Mouse (Mus musculus): ENCODE results near the gene Armc2. TPM values are rescaled to one million over a fixed set of nuclear protein-coding genes. Genes with fewer than 3 reads are reported as not detected.
A peak's percentile ranks its signal among the peaks of the same experiment; 100 is the strongest.

Armc2 gene
- polyA plus RNA-seq, 1 experiment from 2014 or later = 4.2 TPM

DNA sequence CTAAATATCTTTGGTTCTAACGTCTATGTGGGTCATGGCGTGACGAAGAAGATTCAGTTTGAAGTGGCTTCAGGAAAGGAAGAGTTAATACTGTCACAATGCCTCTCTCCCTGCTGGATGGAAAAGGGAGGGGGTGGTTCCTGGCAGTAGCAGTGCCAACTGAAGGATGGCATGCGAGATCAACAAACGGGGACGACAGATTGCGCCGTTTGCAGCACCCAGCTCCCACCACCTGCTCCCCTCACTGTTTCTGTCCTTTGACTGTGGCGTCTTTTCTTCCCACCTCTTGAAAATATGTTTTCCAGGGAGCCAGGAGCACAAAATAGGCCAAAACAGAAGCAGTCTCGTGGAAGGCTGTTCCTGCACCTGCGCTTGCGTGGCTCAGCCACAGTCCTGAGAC lies 86.3 kb downstream of the Armc2 start:
- Histone ChIP-seq H3K4me2 (replicated peaks) (no peak overlapping the region), H3K9ac (no peak overlapping the region), H3K27me3 (no peaks in the 10 kb centered on the region), H3K36me3 (no peaks in the 10 kb centered on the region), H3K4me3 (no peak overlapping the region), H3K27ac (no peak overlapping the region), H3K4me1 (peaks cover 21% of the 10 kb centered on the region), H3K9me3 (no peaks in the 10 kb centered on the region)
- 77% methylated on average over 12 of the region's 12 CpGs for WGBS
- ATAC-seq (ENCODE audit: low FRiP score, low read depth) = no peak

DNA sequence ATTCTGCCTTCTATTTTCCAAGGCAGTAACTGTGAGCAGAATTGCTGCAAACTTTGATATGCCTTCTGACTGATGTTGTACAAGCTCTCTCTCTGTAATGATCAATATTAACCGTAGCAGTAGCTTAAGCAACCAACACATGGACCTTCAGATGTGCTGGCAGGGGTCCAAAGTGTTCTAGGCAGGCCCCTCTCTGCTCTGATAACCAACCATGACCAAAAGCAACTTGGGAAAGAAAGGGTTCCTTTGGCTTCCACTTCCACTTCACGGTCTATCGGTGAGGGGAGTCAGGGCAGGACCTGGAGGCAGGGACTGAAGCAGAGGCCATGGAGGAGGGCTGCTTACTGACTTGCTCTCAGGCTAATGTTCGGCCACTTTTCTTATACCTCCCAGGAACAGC lies 87.3 kb downstream of the Armc2 start:
- WGBS = 68% methylated on average over 4 of the region's 4 CpGs
- no peak for ATAC-seq (ENCODE audit: low FRiP score, low read depth)

DNA sequence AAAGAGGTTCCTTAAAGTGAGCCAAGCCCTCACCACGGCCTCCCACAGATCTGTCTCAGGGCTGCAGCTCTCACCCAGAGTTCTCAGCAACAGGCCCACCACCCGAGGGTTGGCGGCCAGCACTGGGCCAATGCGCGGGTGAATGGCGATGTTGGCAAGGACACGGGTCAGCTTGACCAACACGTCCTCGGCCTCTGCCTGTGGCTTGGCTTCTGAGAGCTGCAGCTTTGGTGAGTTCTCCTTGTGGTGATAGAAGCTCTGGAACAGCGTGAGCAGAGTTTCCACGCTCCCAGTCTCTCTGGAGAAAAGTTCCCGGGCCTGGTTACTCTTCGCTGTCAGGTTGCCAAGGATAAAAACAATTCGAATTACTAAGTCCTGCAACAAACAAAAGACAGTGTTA lies 91.5 kb downstream of the Armc2 start:
- Histone ChIP-seq H3K4me3 (no peak overlapping the region), H3K4me2 (replicated peaks) (no peak overlapping the region), H3K9ac (no peak overlapping the region), H3K27ac (no peak overlapping the region), H3K27me3 (no peaks in the 10 kb centered on the region), H3K36me3 (no peaks in the 10 kb centered on the region), H3K4me1 (no peaks in the 10 kb centered on the region), H3K9me3 (no peaks in the 10 kb centered on the region)
- ATAC-seq (ENCODE audit: low FRiP score, low read depth) = no peak
- WGBS = 88% methylated on average over 14 of the region's 14 CpGs

More for the DNA sequence above, 87.3 kb downstream of the Armc2 start:
- no peak overlapping the region for H3K9ac ChIP-seq
- no peaks in the 10 kb centered on the region for H3K9me3 ChIP-seq
- H3K27ac ChIP-seq = no peak overlapping the region
- H3K4me1 ChIP-seq = peaks cover 17% of the 10 kb centered on the region
- no peaks in the 10 kb centered on the region for H3K27me3 ChIP-seq
- H3K4me3 ChIP-seq = no peak overlapping the region
- no peaks in the 10 kb centered on the region for H3K36me3 ChIP-seq
- H3K4me2 ChIP-seq (replicated peaks) = no peak overlapping the region

DNA sequence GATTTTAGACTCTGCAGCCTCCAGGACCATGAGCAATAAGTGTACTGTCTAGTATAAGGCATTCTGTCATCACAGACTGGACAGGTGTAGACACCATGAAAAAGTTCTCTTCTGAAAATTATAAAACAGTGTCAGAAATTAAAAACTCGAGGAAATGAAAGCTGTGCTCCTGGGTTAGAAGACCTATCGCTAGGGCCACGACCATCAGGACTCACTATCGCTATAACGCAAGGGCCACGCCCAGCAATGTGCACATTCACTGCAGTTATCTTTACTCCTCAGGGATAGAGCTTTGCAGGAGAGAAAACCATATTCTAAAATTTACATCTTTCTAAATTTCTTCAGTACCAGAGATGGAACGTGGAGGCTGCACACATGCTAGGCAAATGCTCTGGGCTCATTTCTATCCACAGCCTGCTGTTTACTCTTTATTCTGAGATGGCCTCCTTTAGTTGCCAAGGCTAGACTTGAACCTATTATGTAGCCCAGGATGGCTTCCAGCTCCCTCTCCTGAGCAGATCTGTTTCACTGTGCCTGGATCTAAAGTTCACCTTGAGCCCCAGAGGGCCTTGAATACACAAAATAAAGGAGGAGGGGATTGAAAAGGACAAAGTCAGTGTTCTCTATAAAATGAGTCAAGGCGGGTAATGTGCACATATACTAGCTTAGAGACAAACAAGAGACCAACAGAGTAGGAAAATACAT lies 105.8 kb downstream of the Armc2 start:
- 89% methylated on average over 8 of the region's 8 CpGs for WGBS
- H3K4me3 ChIP-seq = no peak overlapping the region
- no peaks in the 10 kb centered on the region for H3K4me1 ChIP-seq
- H3K36me3 ChIP-seq = peaks cover 19% of the 10 kb centered on the region
- no peaks in the 10 kb centered on the region for H3K9me3 ChIP-seq
- no peak overlapping the region for H3K4me2 ChIP-seq (replicated peaks)
- H3K9ac ChIP-seq = no peak overlapping the region
- H3K27ac ChIP-seq = no peak overlapping the region
- no peaks in the 10 kb centered on the region for H3K27me3 ChIP-seq
- ATAC-seq (ENCODE audit: low FRiP score, low read depth) = no peak

DNA sequence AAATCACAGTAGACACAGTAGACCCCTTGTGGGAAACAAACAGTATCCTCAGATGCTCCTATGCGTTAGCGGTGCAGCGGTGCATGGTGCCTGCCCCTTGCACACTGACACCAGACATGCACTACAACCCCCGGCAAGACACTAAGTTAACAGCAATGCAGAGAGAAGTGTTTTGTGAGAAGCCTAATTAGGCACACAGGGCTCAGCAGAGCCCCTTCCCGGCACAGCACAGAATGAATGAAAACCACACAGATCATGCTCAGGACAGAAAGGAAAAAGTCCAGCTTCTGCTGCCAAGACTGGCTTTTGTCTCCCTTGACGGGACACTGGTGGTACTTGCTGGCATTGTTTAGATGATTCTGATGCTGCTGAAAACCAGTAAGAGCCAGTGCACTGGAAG lies 109.3 kb downstream of the Armc2 start:
- 70% methylated on average over 6 of the region's 6 CpGs for WGBS
- no peak overlapping the region for H3K4me3 ChIP-seq

DNA sequence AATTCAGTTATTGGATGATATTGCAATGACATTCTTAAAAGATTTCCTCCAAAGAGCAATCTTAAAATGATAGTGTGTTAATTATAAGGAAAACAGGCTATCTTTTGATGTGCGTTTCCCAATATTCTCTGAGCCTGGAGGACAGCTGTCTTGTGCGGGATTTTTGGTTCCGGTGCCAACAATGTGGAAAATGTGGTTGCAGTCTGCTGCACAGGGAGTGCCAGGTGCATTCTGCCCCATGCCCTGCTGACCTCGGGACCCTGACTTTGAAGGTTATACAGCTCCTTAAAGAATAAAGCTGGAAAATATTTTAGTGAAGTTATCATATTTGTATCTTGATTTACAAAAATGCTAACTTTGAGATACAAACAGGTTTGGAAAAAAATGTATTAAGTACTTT lies 110.3 kb downstream of the Armc2 start:
- H3K4me3 ChIP-seq = no peak overlapping the region
- no peaks in the 10 kb centered on the region for H3K9me3 ChIP-seq
- H3K27ac ChIP-seq = no peak overlapping the region
- no peak overlapping the region for H3K9ac ChIP-seq
- H3K4me2 ChIP-seq (replicated peaks) = no peak overlapping the region
- H3K36me3 ChIP-seq = peaks cover 55% of the 10 kb centered on the region
- 79% methylated on average over 4 of the region's 4 CpGs for WGBS
- no peaks in the 10 kb centered on the region for H3K27me3 ChIP-seq
- no peak for ATAC-seq (ENCODE audit: low FRiP score, low read depth)
- H3K4me1 ChIP-seq = no peaks in the 10 kb centered on the region

More for the DNA sequence above, 109.3 kb downstream of the Armc2 start:
- H3K27me3 ChIP-seq = no peaks in the 10 kb centered on the region
- no peaks in the 10 kb centered on the region for H3K9me3 ChIP-seq
- H3K9ac ChIP-seq = no peak overlapping the region
- ATAC-seq (ENCODE audit: low FRiP score, low read depth) = no peak
- peaks cover 49% of the 10 kb centered on the region for H3K36me3 ChIP-seq
- H3K4me2 ChIP-seq (replicated peaks) = no peak overlapping the region
- no peaks in the 10 kb centered on the region for H3K4me1 ChIP-seq
- H3K27ac ChIP-seq = no peak overlapping the region

DNA sequence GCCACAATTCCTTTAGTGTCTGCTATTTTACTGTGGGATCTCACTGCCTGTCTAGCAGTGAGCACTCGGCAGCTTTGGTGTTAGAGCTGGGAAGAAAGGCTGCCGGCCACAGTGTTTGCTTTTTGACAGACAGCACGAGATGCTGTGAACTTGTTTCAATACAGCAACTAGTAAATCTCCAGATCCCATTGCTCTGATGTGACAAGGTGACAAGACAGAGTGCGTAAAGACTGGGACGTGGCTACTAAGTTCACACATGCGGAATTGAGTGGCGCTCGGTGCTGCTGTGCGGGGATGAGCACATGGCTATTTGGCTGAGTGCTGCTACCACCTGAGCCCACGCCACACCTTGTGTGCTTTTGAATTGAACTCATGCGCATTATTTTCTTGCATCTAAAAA lies 110.8 kb downstream of the Armc2 start:
- Histone ChIP-seq H3K27me3 (no peaks in the 10 kb centered on the region), H3K9ac (no peak overlapping the region), H3K4me3 (no peak overlapping the region), H3K27ac (no peak overlapping the region), H3K9me3 (no peaks in the 10 kb centered on the region), H3K36me3 (peaks cover 59% of the 10 kb centered on the region), H3K4me2 (replicated peaks) (no peak overlapping the region), H3K4me1 (no peaks in the 10 kb centered on the region)
- WGBS = 81% methylated on average over 11 of the region's 11 CpGs
- ATAC-seq (ENCODE audit: low FRiP score, low read depth) = no peak

DNA sequence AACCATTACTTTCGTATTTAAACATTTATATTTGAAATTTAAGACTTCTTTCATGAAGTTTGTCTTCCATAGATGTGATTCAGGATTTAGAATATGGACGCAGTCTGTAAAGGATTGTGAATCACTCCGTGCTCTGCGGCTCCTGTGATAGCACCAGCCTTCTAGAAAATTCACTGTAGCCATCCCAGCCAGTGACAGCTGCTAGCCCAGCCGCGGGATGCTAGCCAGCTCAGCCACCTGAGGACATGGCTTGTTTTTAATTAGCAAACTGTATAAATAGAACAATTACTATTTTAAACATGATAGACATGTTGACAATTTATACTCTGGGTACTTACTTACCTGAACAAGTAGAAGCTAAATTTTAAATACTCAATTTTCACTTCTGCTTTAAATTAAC lies 116.4 kb downstream of the Armc2 start:
- no peak for ATAC-seq (ENCODE audit: low FRiP score, low read depth)
- Histone ChIP-seq H3K4me2 (replicated peaks) (no peak overlapping the region), H3K36me3 (peaks cover 56% of the 10 kb centered on the region), H3K4me1 (no peaks in the 10 kb centered on the region), H3K9me3 (no peaks in the 10 kb centered on the region), H3K9ac (no peak overlapping the region), H3K4me3 (no peak overlapping the region), H3K27ac (no peak overlapping the region), H3K27me3 (no peaks in the 10 kb centered on the region)
- WGBS = 91% methylated on average over 6 of the region's 6 CpGs

DNA sequence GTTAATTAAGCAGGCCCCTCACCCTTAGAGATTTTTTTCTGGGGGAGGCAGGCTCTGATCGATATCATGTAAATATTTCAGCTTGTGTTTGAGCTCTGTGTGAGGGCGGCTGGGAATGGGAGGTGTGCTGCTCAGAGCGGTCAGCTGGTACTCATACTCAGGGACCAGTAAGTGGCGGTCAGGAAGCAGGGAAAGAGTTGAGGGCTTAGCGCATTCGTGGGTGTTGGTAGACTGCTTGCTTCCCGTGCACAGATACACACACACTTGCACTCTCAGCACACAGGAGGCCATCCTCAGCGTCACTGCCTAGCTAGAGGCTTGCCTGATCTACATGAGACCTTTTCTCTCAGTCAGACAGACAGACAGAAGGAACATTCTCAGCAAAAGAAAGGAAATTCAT lies 116.8 kb downstream of the Armc2 start:
- H3K4me3 ChIP-seq = no peak overlapping the region
- no peak overlapping the region for H3K27ac ChIP-seq
- H3K9ac ChIP-seq = no peak overlapping the region
- no peak overlapping the region for H3K4me2 ChIP-seq (replicated peaks)
- H3K9me3 ChIP-seq = no peaks in the 10 kb centered on the region
- H3K27me3 ChIP-seq = no peaks in the 10 kb centered on the region
- 90% methylated on average over 8 of the region's 8 CpGs for WGBS
- H3K36me3 ChIP-seq = peaks cover 54% of the 10 kb centered on the region
- no peaks in the 10 kb centered on the region for H3K4me1 ChIP-seq
- ATAC-seq (ENCODE audit: low FRiP score, low read depth) = no peak

DNA sequence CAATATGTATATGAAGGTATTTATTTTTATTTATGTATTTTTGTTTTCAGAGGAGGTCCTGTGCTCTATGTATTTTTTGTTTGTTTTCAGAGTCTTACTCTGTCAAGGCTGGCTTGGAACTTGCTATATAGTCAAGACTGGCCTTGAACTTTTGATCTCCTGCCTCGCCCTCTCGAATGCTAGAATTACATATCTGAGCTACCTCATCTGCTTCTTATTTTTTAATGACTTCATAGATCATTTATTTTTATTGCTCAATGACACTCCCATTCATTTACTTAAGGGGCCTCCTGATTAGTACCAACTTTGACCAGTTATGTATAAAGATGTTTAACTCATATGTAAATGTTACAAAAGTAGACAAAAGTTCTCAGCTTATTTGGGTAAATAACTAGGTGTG lies 121.4 kb downstream of the Armc2 start:
- Histone ChIP-seq H3K9me3 (no peaks in the 10 kb centered on the region), H3K27me3 (no peaks in the 10 kb centered on the region), H3K4me3 (no peak overlapping the region), H3K27ac (no peak overlapping the region), H3K36me3 (peaks cover 28% of the 10 kb centered on the region), H3K4me2 (replicated peaks) (no peak overlapping the region), H3K9ac (no peak overlapping the region), H3K4me1 (peaks cover 21% of the 10 kb centered on the region)
- 79% methylated on average over 2 of the region's 2 CpGs for WGBS
- ATAC-seq (ENCODE audit: low FRiP score, low read depth) = no peak

DNA sequence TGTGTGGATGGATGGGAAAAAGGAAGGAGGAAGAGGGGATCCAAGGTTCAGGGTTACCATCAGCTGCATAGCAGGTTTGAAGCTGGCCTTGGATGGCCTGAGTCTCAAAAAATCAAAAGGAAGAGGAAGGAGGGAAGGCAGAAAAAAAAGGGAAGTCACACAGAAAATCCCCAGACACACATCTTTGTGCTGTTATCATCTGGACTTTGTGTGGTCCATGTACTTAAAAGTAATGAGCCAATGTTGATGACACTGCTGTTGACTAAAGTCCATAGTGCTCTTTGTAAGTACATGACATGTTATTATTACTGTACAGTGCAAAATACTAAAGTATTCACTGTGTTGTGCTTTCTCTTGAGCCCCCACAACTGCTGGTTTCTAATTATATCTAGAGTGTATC lies 121.8 kb downstream of the Armc2 start:
- peaks cover 21% of the 10 kb centered on the region for H3K4me1 ChIP-seq
- H3K9ac ChIP-seq = no peak overlapping the region
- H3K9me3 ChIP-seq = no peaks in the 10 kb centered on the region
- no peak overlapping the region for H3K4me3 ChIP-seq
- no peak overlapping the region for H3K27ac ChIP-seq
- no peaks in the 10 kb centered on the region for H3K27me3 ChIP-seq
- ATAC-seq (ENCODE audit: low FRiP score, low read depth) = no peak
- H3K4me2 ChIP-seq (replicated peaks) = no peak overlapping the region
- peaks cover 28% of the 10 kb centered on the region for H3K36me3 ChIP-seq

DNA sequence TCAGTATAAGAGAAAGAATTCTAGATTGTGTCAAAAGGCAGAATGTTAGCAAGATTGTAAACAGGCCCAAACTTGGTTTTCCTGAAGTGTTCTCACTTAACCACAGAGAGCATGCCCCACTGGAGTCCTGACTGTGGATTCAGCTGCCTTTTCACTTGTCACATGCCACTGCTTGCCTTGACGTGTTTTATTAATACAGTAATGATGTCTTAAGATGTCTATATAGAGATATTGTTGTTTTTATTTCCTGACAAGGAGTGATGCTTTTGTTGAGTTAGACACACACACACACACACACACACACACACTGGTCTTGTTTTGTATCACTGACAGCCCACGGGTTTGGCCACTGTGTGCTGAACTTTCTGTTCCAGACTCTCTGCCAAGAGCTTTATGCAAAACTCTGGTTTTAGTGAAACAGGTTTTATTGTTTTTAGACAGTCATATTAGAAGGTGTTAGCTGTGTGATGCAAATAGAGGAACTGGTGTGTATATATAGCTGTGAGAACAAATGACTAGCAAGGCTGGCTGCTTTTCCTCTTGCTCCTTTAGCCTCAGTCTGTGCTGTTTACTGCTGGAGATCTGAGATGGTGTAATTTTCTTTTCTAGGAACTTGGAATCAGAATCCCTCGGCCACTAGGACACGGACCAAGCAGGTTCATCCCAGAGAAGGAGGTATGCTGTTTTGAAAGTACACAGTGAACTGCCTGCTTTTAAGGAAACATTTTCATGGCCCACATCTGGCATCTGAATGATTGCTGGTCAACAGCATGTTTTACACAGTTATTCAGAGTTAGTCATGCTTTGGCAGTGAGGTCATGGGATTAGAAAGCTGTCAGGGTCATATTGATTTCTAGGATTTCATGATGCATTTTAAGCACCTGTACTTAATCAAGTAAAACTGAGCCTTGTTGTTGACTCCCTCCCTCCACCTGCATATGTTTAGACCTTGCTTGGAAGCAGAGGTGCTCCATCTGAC lies 124.5 kb downstream of the Armc2 start:
- 30% methylated on average over 4 of the region's 4 CpGs for WGBS
- Histone ChIP-seq H3K27me3 (no peaks in the 10 kb centered on the region), H3K4me3 (no peak overlapping the region), H3K27ac (peak overlapping the region; percentile 63), H3K4me1 (peaks cover 26% of the 10 kb centered on the region), H3K36me3 (peaks cover 17% of the 10 kb centered on the region), H3K9me3 (no peaks in the 10 kb centered on the region), H3K9ac (no peak overlapping the region), H3K4me2 (replicated peaks) (no peak overlapping the region)
- ATAC-seq (ENCODE audit: low FRiP score, low read depth) = peak; percentile 44; the same call in 1 of the 2 replicates

All from limb, embryonic 13.5 days (tissue).